ENCODE assay signal across 26 mouse cellular contexts in the genomic region with DNA sequence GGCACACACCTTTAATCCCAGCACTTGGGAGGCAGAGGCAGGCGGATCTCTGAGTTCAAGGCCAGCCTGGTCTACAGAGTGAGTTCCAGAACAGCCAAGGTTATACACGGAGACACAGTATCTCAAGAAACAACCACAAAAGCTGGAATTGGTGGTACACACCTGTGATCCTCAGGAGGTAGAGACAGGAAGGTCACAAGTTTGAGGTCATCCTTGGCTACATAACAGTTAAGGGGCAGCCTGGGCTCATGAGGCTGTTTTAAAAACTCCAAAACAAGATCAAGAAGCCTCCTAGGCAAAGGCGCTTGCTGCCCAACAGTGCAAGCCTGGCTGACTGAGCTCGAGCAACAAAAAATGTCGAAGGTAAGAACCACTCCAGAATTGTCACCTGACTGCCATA. TPM values are rescaled to one million over a fixed set of nuclear protein-coding genes. Genes with fewer than 3 reads are reported as not detected.
DNase-seq lines count a peak whose midpoint lies in the region; ATAC-seq and TF ChIP-seq lines count a peak whose summit lies in the region.
"Had no signal": no experiment of that assay in that cellular context is flagged by ENCODE, and none has a peak within 500 bp of the region (broad histone marks: within the 10 kb centered on the region; RNA-seq: fewer than 3 reads in every experiment).

No protein-coding gene starts in this region.

- H3K9me3 ChIP-seq in heart, postnatal 0 days (replicated peaks; ENCODE audit: control insufficient read depth, low read length) = no peaks in the 10 kb centered on the region
- no peaks in the 10 kb centered on the region for H3K9me3 ChIP-seq in midbrain, embryonic 12.5 days
- no peaks in the 10 kb centered on the region for H3K9me3 ChIP-seq in midbrain, embryonic 15.5 days
- H3K9me3 ChIP-seq in hindbrain, embryonic 16.5 days (ENCODE audit: control insufficient read depth, low read length) = no peaks in the 10 kb centered on the region
- H3K9me3 ChIP-seq: embryonic facial prominence, embryonic 12.5 days; G1E; liver, embryonic 15.5 days; lung, embryonic 15.5 days had no signal

- 83% methylated on average over 5 of the region's 5 CpGs for WGBS in heart, postnatal 0 days
- WGBS in midbrain, embryonic 12.5 days = 85% methylated on average over 5 of the region's 5 CpGs
- 83% methylated on average over 5 of the region's 5 CpGs for WGBS in midbrain, embryonic 15.5 days
- 84% methylated on average over 5 of the region's 5 CpGs for WGBS in hindbrain, embryonic 16.5 days

- no peaks in the 10 kb centered on the region for H3K27me3 ChIP-seq in heart, postnatal 0 days (ENCODE audit: control insufficient read depth, insufficient read depth, low read length)
- H3K27me3 ChIP-seq in midbrain, embryonic 12.5 days = peaks cover 17% of the 10 kb centered on the region
- H3K27me3 ChIP-seq in midbrain, embryonic 15.5 days (replicated peaks) = no peaks in the 10 kb centered on the region
- H3K27me3 ChIP-seq in hindbrain, embryonic 16.5 days (replicated peaks; ENCODE audit: control insufficient read depth, insufficient read depth, low read length) = no peaks in the 10 kb centered on the region
- H3K27me3 ChIP-seq: embryonic facial prominence, embryonic 12.5 days; liver, embryonic 15.5 days; lung, embryonic 15.5 days; Patski had no signal

- 0 out of 2 replicates have a peak overlapping the region, but pooled peaks have one; percentile 75 for H3K27ac ChIP-seq in heart, postnatal 0 days (ENCODE audit: low read depth)
- H3K27ac ChIP-seq in midbrain, embryonic 12.5 days (replicated peaks) = no peak overlapping the region
- no peak overlapping the region for H3K27ac ChIP-seq in midbrain, embryonic 15.5 days
- 0 out of 2 replicates have a peak overlapping the region, but pooled peaks have one; percentile 78 for H3K27ac ChIP-seq in hindbrain, embryonic 16.5 days (ENCODE audit: low read depth, low read length)
- H3K27ac ChIP-seq: left cerebral cortex, adult 2 months; liver, embryonic 15.5 days had no signal

- H3K4me2 ChIP-seq in heart, postnatal 0 days (ENCODE audit: low read depth, low read length) = no peak overlapping the region
- H3K4me2 ChIP-seq in midbrain, embryonic 12.5 days (replicated peaks) = peak overlapping the region; percentile 48; the same call in 1 of the 2 replicates
- no peak overlapping the region for H3K4me2 ChIP-seq in midbrain, embryonic 15.5 days
- no peak overlapping the region for H3K4me2 ChIP-seq in hindbrain, embryonic 16.5 days (ENCODE audit: low read length)
- H3K4me2 ChIP-seq: liver, embryonic 15.5 days; lung, embryonic 15.5 days had no signal

- DNase-seq in heart, postnatal 0 days (ENCODE audit: low spot score) = no peak
- DNase-seq in heart, postnatal 10 days = no peak
- DNase-seq in R1 (ENCODE audit: low read depth, low spot score) = peak; percentile 61
- no peak for DNase-seq in ovary, postnatal 10 days (ENCODE audit: low spot score)
- DNase-seq: adrenal gland, adult 2 months; cerebellum, adult 18-20 months; cerebellum, postnatal 14 days; layer of hippocampus, adult 9-11 months; left cerebral cortex, postnatal 4 days; liver; right cerebral cortex, postnatal 14 days had no signal

- TF ChIP-seq CTCF in heart, postnatal 0 days (IDR thresholded peaks at IDR 0.05; ENCODE audit: low read depth) = no peak

- no peak overlapping the region for H3K4me3 ChIP-seq in heart, postnatal 0 days (ENCODE audit: low read depth, low read length)
- no peak overlapping the region for H3K4me3 ChIP-seq in midbrain, embryonic 12.5 days
- no peak overlapping the region for H3K4me3 ChIP-seq in midbrain, embryonic 15.5 days
- H3K4me3 ChIP-seq in hindbrain, embryonic 16.5 days (ENCODE audit: low read length) = no peak overlapping the region
- H3K4me3 ChIP-seq: embryonic facial prominence, embryonic 12.5 days; forebrain, embryonic 12.5 days; left cerebral cortex, adult 2 months; liver, embryonic 15.5 days; lung, embryonic 15.5 days; myocyte had no signal

- H3K36me3 ChIP-seq in heart, postnatal 0 days (replicated peaks; ENCODE audit: control insufficient read depth, insufficient read depth, low read length) = peaks cover 12% of the 10 kb centered on the region
- H3K36me3 ChIP-seq in midbrain, embryonic 12.5 days = peaks cover 14% of the 10 kb centered on the region
- H3K36me3 ChIP-seq in midbrain, embryonic 15.5 days (replicated peaks) = no peaks in the 10 kb centered on the region
- peaks cover 2% of the 10 kb centered on the region; the same call in 1 of the 2 replicates for H3K36me3 ChIP-seq in hindbrain, embryonic 16.5 days (ENCODE audit: control insufficient read depth, insufficient read depth, low read length)
- H3K36me3 ChIP-seq: embryonic facial prominence, embryonic 12.5 days; G1E; liver, embryonic 15.5 days had no signal

- H3K9ac ChIP-seq in heart, postnatal 0 days (replicated peaks; ENCODE audit: low read depth, low read length) = no peak overlapping the region
- H3K9ac ChIP-seq in midbrain, embryonic 12.5 days (replicated peaks) = no peak overlapping the region
- H3K9ac ChIP-seq in midbrain, embryonic 15.5 days = no peak overlapping the region
- H3K9ac ChIP-seq in hindbrain, embryonic 16.5 days (ENCODE audit: low read depth, low read length) = no peak overlapping the region
- H3K9ac ChIP-seq: liver, embryonic 15.5 days; lung, embryonic 15.5 days had no signal

- intact Hi-C loops in heart, postnatal 10 days (cut with DNase I) = loop anchor here (5.0 kb wide), 1 partner anchor 96 kb away; no protein-coding TSS in a partner anchor

- no peak for TF ChIP-seq EP300 in heart, postnatal 0 days (IDR thresholded peaks at IDR 0.05; ENCODE audit: low read depth)

- ATAC-seq in heart, postnatal 0 days (ENCODE audit: insufficient read depth, low read depth) = no peak
- ATAC-seq in midbrain, embryonic 12.5 days (ENCODE audit: low FRiP score, low read depth) = no peak
- ATAC-seq in midbrain, embryonic 15.5 days (replicated peaks) = no peak
- no peak for ATAC-seq in hindbrain, embryonic 16.5 days
- ATAC-seq: CD4-positive, CD25-positive, alpha-beta regulatory T cell, adult 4 months; intestine, postnatal 0 days; Patski had no signal

- peaks cover 11% of the 10 kb centered on the region for H3K4me1 ChIP-seq in heart, postnatal 0 days (ENCODE audit: control insufficient read depth, insufficient read depth)
- H3K4me1 ChIP-seq in midbrain, embryonic 12.5 days = peaks cover 45% of the 10 kb centered on the region
- peaks cover 20% of the 10 kb centered on the region for H3K4me1 ChIP-seq in midbrain, embryonic 15.5 days
- peaks cover 11% of the 10 kb centered on the region for H3K4me1 ChIP-seq in hindbrain, embryonic 16.5 days (ENCODE audit: control insufficient read depth, insufficient read depth, low read depth, low read length)

RNA-seq across cellular contexts. Expression of a gene that starts 27.5 kb away (rescaled TPM):
- 8.5 and 17.9 TPM in 2 replicates for total RNA-seq in heart, postnatal 0 days (2014; rRNA removed; ENCODE audit: low replicate concordance)
- polyA plus RNA-seq in heart, postnatal 0 days (2015; fragmentation: Nextera tagmentation; extraction: Ambion mirVana) = 3.0 and 3.3 TPM in 2 replicates
- 10 to 100 TPM; 29.6 to 33.4 TPM for total RNA-seq in heart, postnatal 10 days (2021)
- 31.0 and 33.6 TPM in 2 replicates for polyA plus RNA-seq in midbrain, embryonic 12.5 days (2016; fragmentation: Nextera tagmentation; extraction: Ambion mirVana)
- 6.5 and 7.4 TPM in 2 replicates for polyA plus RNA-seq in midbrain, embryonic 15.5 days (2015; fragmentation: Nextera tagmentation; extraction: Ambion mirVana)
- 2.9 and 5.1 TPM in 2 replicates for polyA plus RNA-seq in hindbrain, embryonic 16.5 days (2015; fragmentation: Nextera tagmentation; extraction: Ambion mirVana)
- polyA plus RNA-seq: CD4-positive, CD25-positive, alpha-beta regulatory T cell, adult 4 months had no signal

RNA-seq across cellular contexts. Expression of a gene that starts 33.3 kb away (rescaled TPM):
- total RNA-seq in heart, postnatal 0 days (2014; rRNA removed; ENCODE audit: low replicate concordance) = 0.31 and 1.3 TPM in 2 replicates
- polyA plus RNA-seq in heart, postnatal 0 days (2015; fragmentation: Nextera tagmentation; extraction: Ambion mirVana) = 0.41 and 0.97 TPM in 2 replicates
- 1 to 10 TPM in 1 of 2 experiments, under 1 TPM in 1; 0.82 to 1.1 TPM for total RNA-seq in heart, postnatal 10 days (2021)
- polyA plus RNA-seq in midbrain, embryonic 12.5 days (2016; fragmentation: Nextera tagmentation; extraction: Ambion mirVana) = 3.8 and 3.9 TPM in 2 replicates
- 20.0 and 21.9 TPM in 2 replicates for polyA plus RNA-seq in midbrain, embryonic 15.5 days (2015; fragmentation: Nextera tagmentation; extraction: Ambion mirVana)
- polyA plus RNA-seq in hindbrain, embryonic 16.5 days (2015; fragmentation: Nextera tagmentation; extraction: Ambion mirVana) = 25.7 and 29.5 TPM in 2 replicates
- total RNA-seq: megakaryocyte-erythroid progenitor cell, adult 5-6 weeks had no signal
- polyA plus RNA-seq: CD4-positive, CD25-positive, alpha-beta regulatory T cell, adult 4 months; G1E had no signal

RNA-seq across cellular contexts. Expression of a gene that starts 46.4 kb away (rescaled TPM):
- total RNA-seq in heart, postnatal 0 days (2014; rRNA removed; ENCODE audit: low replicate concordance) = not detected in 2 replicates
- 0.07 and 0.52 TPM in 2 replicates for polyA plus RNA-seq in heart, postnatal 0 days (2015; fragmentation: Nextera tagmentation; extraction: Ambion mirVana)
- under 1 TPM; 0.22 TPM for total RNA-seq in heart, postnatal 10 days (2021)
- not detected in 2 replicates for polyA plus RNA-seq in midbrain, embryonic 12.5 days (2016; fragmentation: Nextera tagmentation; extraction: Ambion mirVana)
- polyA plus RNA-seq in midbrain, embryonic 15.5 days (2015; fragmentation: Nextera tagmentation; extraction: Ambion mirVana) = 0.18 TPM in 1 of 2 replicates, not detected in the other
- polyA plus RNA-seq in hindbrain, embryonic 16.5 days (2015; fragmentation: Nextera tagmentation; extraction: Ambion mirVana) = 6.6 and 7.8 TPM in 2 replicates
- total RNA-seq: G1E; gastrocnemius, postnatal 4 days; left cerebral cortex, adult 2 months; left cerebral cortex, postnatal 4 days; megakaryocyte-erythroid progenitor cell, adult 5-6 weeks had no signal
- polyA plus RNA-seq: CD4-positive, CD25-positive, alpha-beta regulatory T cell, adult 4 months; forebrain, embryonic 12.5 days; G1E; myocyte; Patski had no signal

Comparison
In these comparisons a context has a peak if more than half of its experiments do, and no peak if none do; other contexts are left out.
1. H3K27ac ChIP-seq: peak in heart, postnatal 0 days (single experiment) and hindbrain, embryonic 16.5 days (single experiment); none in midbrain, embryonic 12.5 days (single experiment) and midbrain, embryonic 15.5 days (single experiment).